Mouse (Mus musculus): ENCODE data around the gene Tpp1. TPM values are rescaled to one million over a fixed set of nuclear protein-coding genes. Genes with fewer than 3 reads are reported as not detected.
"Not testable (repeated sequence)": the region's sequence is repeated elsewhere in the genome, so short reads cannot be mapped to it uniquely, and the experiment has no call there.

The Tpp1 gene
- polyA plus RNA-seq, 1 experiment, result not detected

GRCm38 (mm10) chr7:105767729-105768165 lies 15.7 kb upstream of the Tpp1 start:
- 0 out of 2 replicates have a peak overlapping the region, but pooled peaks have one; percentile 6 for H3K27ac ChIP-seq (ENCODE audit: insufficient read depth, low read depth, low read length)
- no peak overlapping the region for H3K4me3 ChIP-seq (ENCODE audit: insufficient read depth, low read depth, low read length)
- no peak for TF ChIP-seq POLR2A (IDR thresholded peaks at IDR 0.05; ENCODE audit: insufficient read depth, low read depth, low read length)
- no peak for TF ChIP-seq CTCF (IDR thresholded peaks at IDR 0.05; ENCODE audit: insufficient read depth, low read depth, low read length)
- H3K4me1 ChIP-seq (ENCODE audit: control insufficient read depth, insufficient read depth, low read length), result peaks cover 8% of the 10 kb centered on the region; the same call in 1 of the 2 replicates
- 30% methylated on average over 6 of the region's 6 CpGs for WGBS

- Histone ChIP-seq H3K4me1 (ENCODE audit: control insufficient read depth, insufficient read depth, low read length) (peaks cover 6% of the 10 kb centered on the region; the same call in 1 of the 2 replicates), H3K27ac (ENCODE audit: insufficient read depth, low read depth, low read length) (no peak overlapping the region), H3K4me3 (ENCODE audit: insufficient read depth, low read depth, low read length) (no peak overlapping the region)
- WGBS, result 95% methylated on average over 11 of the region's 11 CpGs
- TF ChIP-seq POLR2A (IDR thresholded peaks at IDR 0.05; ENCODE audit: insufficient read depth, low read depth, low read length), result no peak
These were observed 12.3 kb upstream of the Tpp1 start for GRCm38 (mm10) chr7:105764331-105764730.

GRCm38 (mm10) chr7:105762517-105763270 lies 10.7 kb upstream of the Tpp1 start:
- TF ChIP-seq POLR2A (IDR thresholded peaks at IDR 0.05; ENCODE audit: insufficient read depth, low read depth, low read length), result no peak
- TF ChIP-seq CTCF (IDR thresholded peaks at IDR 0.05; ENCODE audit: insufficient read depth, low read depth, low read length), result no peak
- 61% methylated on average over 55 of the region's 55 CpGs for WGBS
- H3K4me1 ChIP-seq (ENCODE audit: control insufficient read depth, insufficient read depth, low read length), result peaks cover 1% of the 10 kb centered on the region; the same call in 1 of the 2 replicates
- no peak overlapping the region for H3K4me3 ChIP-seq (ENCODE audit: insufficient read depth, low read depth, low read length)
- no peak overlapping the region for H3K27ac ChIP-seq (ENCODE audit: insufficient read depth, low read depth, low read length)

- H3K27ac ChIP-seq (ENCODE audit: insufficient read depth, low read depth, low read length), result no peak overlapping the region
- 62% methylated on average over 51 of the region's 51 CpGs for WGBS
- no peaks in the 10 kb centered on the region for H3K4me1 ChIP-seq (ENCODE audit: control insufficient read depth, insufficient read depth, low read length)
- TF ChIP-seq CTCF (IDR thresholded peaks at IDR 0.05; ENCODE audit: insufficient read depth, low read depth, low read length), result no peak
- TF ChIP-seq POLR2A (IDR thresholded peaks at IDR 0.05; ENCODE audit: insufficient read depth, low read depth, low read length), result no peak
- H3K4me3 ChIP-seq (ENCODE audit: insufficient read depth, low read depth, low read length), result no peak overlapping the region
These were observed 9.9 kb upstream of the Tpp1 start for GRCm38 (mm10) chr7:105761813-105762484.

GRCm38 (mm10) chr7:105753281-105753680 lies 1.2 kb upstream of the Tpp1 start:
- TF ChIP-seq POLR2A (IDR thresholded peaks at IDR 0.05; ENCODE audit: insufficient read depth, low read depth, low read length) (no peak), CTCF (IDR thresholded peaks at IDR 0.05; ENCODE audit: insufficient read depth, low read depth, low read length) (no peak)
- no peak overlapping the region for H3K27ac ChIP-seq (ENCODE audit: insufficient read depth, low read depth, low read length)
- H3K4me3 ChIP-seq (ENCODE audit: insufficient read depth, low read depth, low read length), result no peak overlapping the region
- WGBS, result 92% methylated on average over 10 of the region's 10 CpGs
- H3K4me1 ChIP-seq (ENCODE audit: control insufficient read depth, insufficient read depth, low read length), result peaks cover 10% of the 10 kb centered on the region

- Histone ChIP-seq H3K27ac (ENCODE audit: insufficient read depth, low read depth, low read length) (no peak overlapping the region), H3K4me1 (ENCODE audit: control insufficient read depth, insufficient read depth, low read length) (peaks cover 10% of the 10 kb centered on the region), H3K4me3 (ENCODE audit: insufficient read depth, low read depth, low read length) (no peak overlapping the region)
- 58% methylated on average over 2 of the region's 2 CpGs for WGBS
- TF ChIP-seq CTCF (IDR thresholded peaks at IDR 0.05; ENCODE audit: insufficient read depth, low read depth, low read length), result no peak
- TF ChIP-seq POLR2A (IDR thresholded peaks at IDR 0.05; ENCODE audit: insufficient read depth, low read depth, low read length), result no peak
These were observed 681 bp upstream of the Tpp1 start for GRCm38 (mm10) chr7:105752716-105753115.

GRCm38 (mm10) chr7:105747776-105748175 lies 4.3 kb downstream of the Tpp1 start:
- Histone ChIP-seq H3K4me3 (ENCODE audit: insufficient read depth, low read depth, low read length) (no peak overlapping the region), H3K4me1 (ENCODE audit: control insufficient read depth, insufficient read depth, low read length) (peaks cover 14% of the 10 kb centered on the region), H3K27ac (ENCODE audit: insufficient read depth, low read depth, low read length) (no peak overlapping the region)
- 74% methylated on average over 2 of the region's 2 CpGs for WGBS
- no peak for TF ChIP-seq CTCF (IDR thresholded peaks at IDR 0.05; ENCODE audit: insufficient read depth, low read depth, low read length)
- no peak for TF ChIP-seq POLR2A (IDR thresholded peaks at IDR 0.05; ENCODE audit: insufficient read depth, low read depth, low read length)

- H3K4me1 ChIP-seq (ENCODE audit: control insufficient read depth, insufficient read depth, low read length), result peaks cover 7% of the 10 kb centered on the region
- WGBS, result under 1% methylated on average over 67 of the region's 67 CpGs
- TF ChIP-seq POLR2A (IDR thresholded peaks at IDR 0.05; ENCODE audit: insufficient read depth, low read depth, low read length), result peak; percentile 64; the same call in 1 of the 2 replicates
- no peak for TF ChIP-seq CTCF (IDR thresholded peaks at IDR 0.05; ENCODE audit: insufficient read depth, low read depth, low read length)
- peak within 1 kb of the TSS; percentile 71; the same call in 1 of the 2 replicates for H3K27ac ChIP-seq (ENCODE audit: insufficient read depth, low read depth, low read length)
- peak within 1 kb of the TSS; percentile 93 for H3K4me3 ChIP-seq (ENCODE audit: insufficient read depth, low read depth, low read length)
These were observed 8.0 kb downstream of the Tpp1 start, which contains the start of gene Taf10 for GRCm38 (mm10) chr7:105743926-105744590. TSS of gene Taf10 (minus strand) at chr7:105744361.

GRCm38 (mm10) chr7:105743246-105743925 lies 8.6 kb downstream of the Tpp1 start:
- H3K4me3 ChIP-seq (ENCODE audit: insufficient read depth, low read depth, low read length), result peak overlapping the region; percentile 93
- not testable (repeated sequence) for H3K27ac ChIP-seq (ENCODE audit: insufficient read depth, low read depth, low read length); H3K4me1 ChIP-seq (ENCODE audit: control insufficient read depth, insufficient read depth, low read length)
- WGBS, result 31% methylated on average over 20 of the region's 20 CpGs

GRCm38 (mm10) chr7:105742539-105743215 lies 9.4 kb downstream of the Tpp1 start:
- 77% methylated on average over 7 of the region's 7 CpGs for WGBS
- H3K4me1 ChIP-seq (ENCODE audit: control insufficient read depth, insufficient read depth, low read length); H3K4me3 ChIP-seq (ENCODE audit: insufficient read depth, low read depth, low read length); H3K27ac ChIP-seq (ENCODE audit: insufficient read depth, low read depth, low read length): not testable (repeated sequence)

Data from olfactory bulb, adult 2 months (tissue).